Mouse (Mus musculus) intestine, embryonic 16.5 days (tissue): Measurements from ENCODE around the gene Ephb2. TPM values are rescaled to one million over a fixed set of nuclear protein-coding genes. Genes with fewer than 3 reads are reported as not detected.

Experiments used
- ATAC-seq: fragments of 200-750 bp; cut with Nextera tagmentation; 2 replicates; pipeline ENCODE4 v1.8.0; 2017; ENCODE audit warnings: moderate TSS enrichment, moderate library complexity
- H3K27ac ChIP-seq: fragments of 300-500 bp; sonication (generic); 2 replicates; pipeline ENCODE4 v1.5.1; 2014; ENCODE audit warnings: mild to moderate bottlenecking, low read length
- H3K27me3 ChIP-seq: fragments of 300-500 bp; sonication (generic); replicated peaks from 2 replicates; pipeline ENCODE4 v1.6.1; 2014; ENCODE audit warnings: low read length, control low read depth, mixed read lengths; ENCODE audit not compliant: control insufficient read depth, insufficient read depth
- H3K36me3 ChIP-seq: fragments of 300-500 bp; sonication (generic); 2 replicates; pipeline ENCODE4 v1.6.1; 2014; ENCODE audit warnings: low read length, control low read depth; ENCODE audit not compliant: control insufficient read depth, insufficient read depth
- H3K4me1 ChIP-seq: fragments of 300-500 bp; sonication (generic); 2 replicates; pipeline ENCODE4 v1.6.1; 2014; ENCODE audit warnings: low read length, control low read depth, mixed read lengths; ENCODE audit not compliant: control insufficient read depth, insufficient read depth
- H3K4me2 ChIP-seq: fragments of 300-500 bp; sonication (generic); 2 replicates; pipeline ENCODE4 v1.6.1; 2014; ENCODE audit warnings: low read depth, low read length, control low read depth
- H3K4me3 ChIP-seq: fragments of 300-500 bp; sonication (generic); 2 replicates; pipeline ENCODE4 v1.5.1; 2014; ENCODE audit warnings: mild to moderate bottlenecking, low read length
- H3K9ac ChIP-seq: fragments of 300-500 bp; sonication (generic); 2 replicates; pipeline ENCODE4 v1.6.1; 2014; ENCODE audit warnings: low read depth, low read length
- H3K9me3 ChIP-seq: fragments of 300-500 bp; sonication (generic); 2 replicates; pipeline ENCODE4 v1.6.1; 2016; ENCODE audit warnings: low read length, control low read depth; ENCODE audit not compliant: control insufficient read depth
- WGBS: fragments of 180-500 bp; shearing (Covaris S2); extraction: QIAGEN DNeasy Blood & Tissue Kit; methylation state at CpG from one replicate; pipeline ENCODE4 v1.1.7; 2014; 5-methylcytosine and 5-hydroxymethylcytosine counted together
- polyA plus RNA-seq: library from polyadenylated mRNA; unstranded; fragments of >200 nt; fragmentation: Nextera tagmentation; extraction: Ambion mirVana; gene quantifications from 2 replicates; pipeline ENCODE4 v1.2.1, GENCODE M21; 2015

Ephb2 gene
- polyA plus RNA-seq, 1 experiment from 2014 or later, result 3.5 TPM

DNA sequence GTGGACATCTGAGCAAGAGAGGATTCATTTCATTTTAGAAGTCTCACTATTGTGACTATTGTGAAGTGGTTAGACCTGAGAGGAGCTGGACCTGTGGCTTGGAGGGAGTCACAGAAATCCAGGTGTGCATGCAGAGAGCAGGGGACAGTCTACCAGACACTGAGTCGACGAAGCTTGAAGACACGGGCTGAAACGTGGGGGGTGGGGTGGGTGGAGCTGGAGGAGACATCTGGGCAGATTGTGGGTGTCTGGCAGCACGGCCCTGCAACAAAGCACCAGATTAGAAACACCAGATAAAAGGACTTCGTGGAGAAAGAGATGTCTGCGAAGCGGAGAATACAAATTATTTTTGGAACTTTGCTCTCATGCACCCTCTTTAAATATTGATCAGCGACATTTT lies 27.7 kb upstream of the Ephb2 start:
- H3K36me3 ChIP-seq, result no peaks in the 10 kb centered on the region
- 47% methylated on average over 9 of the region's 9 CpGs for WGBS
- H3K4me1 ChIP-seq, result peaks cover 25% of the 10 kb centered on the region
- no peak overlapping the region for H3K27ac ChIP-seq
- no peaks in the 10 kb centered on the region for H3K27me3 ChIP-seq
- no peak for ATAC-seq
- no peak overlapping the region for H3K4me2 ChIP-seq
- H3K9me3 ChIP-seq, result no peaks in the 10 kb centered on the region
- H3K9ac ChIP-seq, result no peak overlapping the region
- no peak overlapping the region for H3K4me3 ChIP-seq

DNA sequence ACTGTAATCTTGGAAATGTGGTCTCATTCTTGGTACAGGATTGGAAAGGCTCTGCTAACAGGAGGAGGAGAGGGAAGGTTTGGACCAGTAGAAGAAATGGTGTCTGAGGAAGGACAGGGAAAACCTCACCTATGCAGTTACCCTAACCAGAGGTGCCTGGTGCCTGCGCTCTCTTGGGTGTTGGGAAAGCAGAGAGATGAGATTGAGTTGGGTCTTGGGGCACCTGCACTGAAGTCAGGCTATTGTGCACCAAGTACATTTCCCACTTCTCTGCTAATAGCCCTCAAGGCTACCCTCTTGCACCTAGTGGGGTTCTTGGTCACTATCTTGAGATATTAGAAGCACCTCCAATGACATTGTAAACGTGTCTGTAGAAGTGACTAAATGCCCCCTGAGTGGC lies 26.6 kb upstream of the Ephb2 start:
- no peaks in the 10 kb centered on the region for H3K27me3 ChIP-seq
- no peak for ATAC-seq
- no peak overlapping the region for H3K27ac ChIP-seq
- no peak overlapping the region for H3K4me2 ChIP-seq
- no peaks in the 10 kb centered on the region for H3K9me3 ChIP-seq
- H3K4me1 ChIP-seq, result peaks cover 18% of the 10 kb centered on the region
- WGBS, result 74% methylated on average over 2 of the region's 2 CpGs
- no peak overlapping the region for H3K9ac ChIP-seq
- no peak overlapping the region for H3K4me3 ChIP-seq
- no peaks in the 10 kb centered on the region for H3K36me3 ChIP-seq

DNA sequence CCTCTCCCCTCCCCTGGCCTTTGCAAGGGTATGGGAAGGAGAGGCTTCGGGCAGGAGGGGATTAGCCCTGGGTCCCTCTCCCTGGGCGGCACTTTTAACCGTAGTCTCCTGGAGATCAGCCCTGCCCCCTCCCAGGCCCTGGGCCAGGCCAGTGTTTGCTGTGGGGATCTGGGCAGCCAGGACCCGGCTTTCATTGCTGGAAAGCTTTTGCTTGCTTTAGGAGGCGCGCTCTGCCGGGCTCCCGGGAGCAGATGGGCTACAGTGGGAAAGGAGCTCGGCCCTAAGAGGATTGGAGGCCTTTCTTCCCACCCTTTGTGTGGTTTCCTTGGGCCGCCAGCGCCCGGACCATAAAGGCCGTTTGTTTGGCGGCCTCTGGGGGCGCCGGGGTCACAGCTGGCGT lies 26.0 kb upstream of the Ephb2 start:
- Histone ChIP-seq H3K36me3 (no peaks in the 10 kb centered on the region), H3K4me2 (0 out of 2 replicates have a peak overlapping the region, but pooled peaks have one; percentile 3), H3K4me1 (peaks cover 15% of the 10 kb centered on the region), H3K9me3 (no peaks in the 10 kb centered on the region), H3K4me3 (no peak overlapping the region), H3K27ac (no peak overlapping the region; the same call in 1 of the 2 replicates), H3K9ac (peak overlapping the region; percentile 56), H3K27me3 (no peaks in the 10 kb centered on the region)
- peak; percentile 32 for ATAC-seq
- WGBS, result 13% methylated on average over 17 of the region's 17 CpGs

DNA sequence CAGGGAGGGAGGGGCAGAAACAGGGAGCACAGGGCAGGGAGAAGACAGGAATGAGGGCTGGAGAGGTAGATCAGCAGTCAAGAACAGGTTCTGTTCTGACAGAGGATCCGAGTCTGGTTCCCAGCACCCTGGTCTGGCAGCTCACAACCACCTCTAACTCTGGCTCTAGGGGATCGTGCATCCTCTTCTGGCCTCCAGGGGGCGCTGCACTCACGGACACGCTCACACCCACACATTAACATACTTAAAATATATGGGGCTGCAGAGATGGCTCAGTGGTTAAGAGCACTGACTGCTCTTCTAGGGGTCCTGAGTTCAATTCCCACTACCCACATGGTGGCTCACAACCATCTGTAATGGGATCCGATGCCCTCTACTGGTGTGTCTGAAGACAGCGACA lies 24.2 kb upstream of the Ephb2 start:
- Histone ChIP-seq H3K27me3 (no peaks in the 10 kb centered on the region), H3K36me3 (no peaks in the 10 kb centered on the region), H3K4me1 (peaks cover 15% of the 10 kb centered on the region), H3K27ac (no peak overlapping the region), H3K9ac (no peak overlapping the region), H3K9me3 (no peaks in the 10 kb centered on the region), H3K4me2 (no peak overlapping the region), H3K4me3 (no peak overlapping the region)
- 85% methylated on average over 7 of the region's 7 CpGs for WGBS
- ATAC-seq, result no peak

DNA sequence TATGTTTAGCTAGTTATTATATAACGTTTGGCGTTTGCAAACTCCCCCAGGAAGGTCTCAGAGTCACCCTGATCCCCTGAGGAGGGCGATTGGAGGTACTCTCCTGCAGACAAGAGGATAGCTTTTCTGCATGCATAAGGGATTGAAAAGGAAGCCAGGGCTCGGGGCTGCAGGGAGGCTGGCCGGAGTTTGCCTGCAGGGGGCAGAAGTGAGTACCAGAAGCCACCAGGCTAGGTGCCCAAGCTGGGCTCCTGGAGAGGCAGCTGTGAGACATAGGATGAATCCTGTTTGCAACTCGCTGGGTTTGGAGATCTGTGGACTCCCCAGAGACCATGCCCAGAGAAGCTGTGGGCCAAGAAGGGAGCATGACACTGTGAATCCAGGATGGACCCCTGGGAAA lies 19.3 kb upstream of the Ephb2 start:
- Histone ChIP-seq H3K9me3 (no peaks in the 10 kb centered on the region), H3K36me3 (no peaks in the 10 kb centered on the region), H3K4me3 (no peak overlapping the region), H3K27me3 (no peaks in the 10 kb centered on the region), H3K9ac (no peak overlapping the region), H3K4me1 (peaks cover 3% of the 10 kb centered on the region; the same call in 1 of the 2 replicates), H3K4me2 (no peak overlapping the region), H3K27ac (no peak overlapping the region)
- no peak for ATAC-seq
- 37% methylated on average over 6 of the region's 6 CpGs for WGBS

DNA sequence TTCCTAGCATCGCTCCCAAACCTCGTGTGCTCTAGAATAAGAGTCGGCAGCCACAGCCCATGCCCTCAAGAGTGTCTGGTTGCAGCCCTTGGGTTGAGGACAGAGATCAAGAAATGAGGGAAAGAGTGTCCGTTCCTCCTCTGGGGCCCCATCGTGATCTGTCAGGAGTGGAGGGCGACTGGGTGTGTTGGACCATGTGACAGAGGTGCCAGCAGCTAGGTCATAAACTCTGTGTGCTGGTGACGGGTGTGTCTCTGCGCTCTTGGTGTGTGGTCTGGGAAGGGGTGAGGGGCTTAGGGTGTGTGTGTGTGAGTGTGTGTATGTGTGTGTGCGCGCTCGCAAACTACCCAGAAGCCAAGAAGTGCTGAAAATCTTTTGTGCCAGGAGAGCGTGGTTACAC lies 17.2 kb upstream of the Ephb2 start:
- peak overlapping the region; percentile 97 for H3K27ac ChIP-seq
- ATAC-seq, result peak; percentile 84

DNA sequence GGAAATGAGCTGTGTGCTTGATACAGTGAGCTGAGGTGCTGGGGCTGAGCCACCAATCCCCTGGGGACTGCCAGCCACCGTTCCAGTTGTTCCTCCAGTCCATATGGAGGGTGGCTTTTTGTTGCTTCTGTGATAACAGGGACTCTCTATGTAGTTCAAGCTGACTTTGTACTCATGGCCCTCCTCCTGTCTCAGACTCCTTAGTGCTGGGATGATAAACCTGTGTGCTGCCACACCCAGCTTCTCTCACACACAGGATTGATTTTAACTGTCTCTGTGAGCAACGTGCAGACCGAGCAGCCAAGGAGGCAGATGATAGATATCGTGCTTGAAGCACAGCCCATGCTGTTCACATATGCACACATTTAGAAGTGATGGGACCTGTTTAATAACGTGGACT lies 16.3 kb upstream of the Ephb2 start:
- Histone ChIP-seq H3K4me2 (peak overlapping the region; percentile 48), H3K27ac (peak overlapping the region; percentile 97)
- ATAC-seq, result peak; percentile 89

More for the DNA sequence above, 17.2 kb upstream of the Ephb2 start:
- Histone ChIP-seq H3K4me3 (peak overlapping the region; percentile 22), H3K27me3 (no peaks in the 10 kb centered on the region), H3K9me3 (no peaks in the 10 kb centered on the region), H3K4me1 (peaks cover 3% of the 10 kb centered on the region; the same call in 1 of the 2 replicates), H3K4me2 (peak overlapping the region; percentile 48), H3K9ac (peak overlapping the region; percentile 64), H3K36me3 (no peaks in the 10 kb centered on the region)
- WGBS, result 52% methylated on average over 12 of the region's 12 CpGs

DNA sequence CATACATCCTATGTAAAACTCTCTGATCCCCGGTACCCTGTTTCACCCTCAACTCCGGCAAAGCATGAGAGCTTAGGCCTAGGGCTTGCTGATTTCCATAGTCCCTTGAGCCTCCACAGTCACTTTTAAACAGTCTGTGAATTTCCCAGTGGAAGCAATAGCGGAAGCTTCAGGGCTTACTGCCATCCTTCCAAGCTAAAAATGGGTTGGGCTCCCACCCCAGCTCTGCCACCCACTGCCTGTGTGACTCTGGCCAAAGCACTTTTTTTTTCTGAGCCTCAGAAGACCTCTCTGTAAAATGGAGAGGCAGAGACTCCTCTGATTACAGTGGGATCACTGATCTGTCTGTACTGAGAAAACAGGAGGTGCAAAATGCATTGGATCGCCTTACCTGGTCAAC lies 12.8 kb upstream of the Ephb2 start:
- no peaks in the 10 kb centered on the region for H3K36me3 ChIP-seq
- WGBS, result 68% methylated on average over 4 of the region's 4 CpGs
- H3K9ac ChIP-seq, result no peak overlapping the region
- no peak for ATAC-seq
- no peak overlapping the region for H3K4me3 ChIP-seq
- H3K4me1 ChIP-seq, result peaks cover 3% of the 10 kb centered on the region; the same call in 1 of the 2 replicates
- H3K27ac ChIP-seq, result no peak overlapping the region
- no peaks in the 10 kb centered on the region for H3K27me3 ChIP-seq
- no peak overlapping the region for H3K4me2 ChIP-seq
- no peaks in the 10 kb centered on the region for H3K9me3 ChIP-seq

More for the DNA sequence above, 16.3 kb upstream of the Ephb2 start:
- no peaks in the 10 kb centered on the region for H3K36me3 ChIP-seq
- no peaks in the 10 kb centered on the region for H3K9me3 ChIP-seq
- H3K4me3 ChIP-seq, result 0 out of 2 replicates have a peak overlapping the region, but pooled peaks have one; percentile 22
- peaks cover 3% of the 10 kb centered on the region; the same call in 1 of the 2 replicates for H3K4me1 ChIP-seq
- H3K27me3 ChIP-seq, result no peaks in the 10 kb centered on the region
- peak overlapping the region; percentile 64; the same call in 1 of the 2 replicates for H3K9ac ChIP-seq
- 35% methylated on average over 5 of the region's 5 CpGs for WGBS

DNA sequence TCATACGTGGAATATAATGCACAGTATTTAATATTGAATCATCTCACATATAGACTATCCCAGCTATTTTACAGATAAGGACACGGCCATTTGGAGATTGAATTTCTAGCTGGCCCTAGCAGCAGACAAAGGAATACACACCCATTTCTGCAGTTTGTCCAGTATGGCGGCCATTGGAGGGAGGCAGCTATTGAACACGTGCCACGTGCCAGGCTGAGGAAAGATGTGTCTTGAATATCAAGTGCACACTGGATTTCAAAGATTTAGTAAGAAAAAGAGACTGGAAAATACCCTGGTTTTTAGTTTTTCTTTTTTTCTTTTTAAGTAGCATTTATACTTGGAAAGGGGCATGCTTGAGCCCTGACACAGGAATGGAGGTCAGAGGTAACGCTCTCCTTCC lies 11.4 kb upstream of the Ephb2 start:
- H3K27me3 ChIP-seq, result no peaks in the 10 kb centered on the region
- no peak overlapping the region for H3K4me2 ChIP-seq
- peaks cover 7% of the 10 kb centered on the region for H3K4me1 ChIP-seq
- no peak overlapping the region for H3K9ac ChIP-seq
- WGBS, result 81% methylated on average over 6 of the region's 6 CpGs
- no peaks in the 10 kb centered on the region for H3K9me3 ChIP-seq
- H3K36me3 ChIP-seq, result no peaks in the 10 kb centered on the region
- ATAC-seq, result no peak
- no peak overlapping the region for H3K4me3 ChIP-seq
- no peak overlapping the region for H3K27ac ChIP-seq

DNA sequence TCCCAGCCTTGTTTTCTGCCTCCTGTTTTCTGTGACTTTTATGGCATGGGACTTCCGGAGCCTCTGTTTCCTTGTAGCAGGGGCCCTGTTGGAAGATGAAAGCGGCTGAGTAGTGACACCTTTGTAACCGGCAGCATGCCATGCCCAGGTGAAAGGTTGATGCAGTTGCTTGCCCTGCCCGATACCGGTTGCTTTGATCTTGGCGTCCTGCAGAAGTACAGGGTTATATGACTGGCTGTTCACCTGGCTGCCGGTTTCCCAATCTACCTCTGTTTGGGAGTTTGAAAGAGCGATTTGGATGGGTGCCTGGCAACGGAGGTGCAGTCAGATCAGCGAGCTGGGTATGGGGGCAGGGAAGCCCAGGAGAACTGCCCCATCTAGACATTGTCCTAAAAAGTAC lies 7.0 kb upstream of the Ephb2 start:
- Histone ChIP-seq H3K9ac (no peak overlapping the region), H3K36me3 (no peaks in the 10 kb centered on the region), H3K27me3 (no peaks in the 10 kb centered on the region), H3K27ac (peak overlapping the region; percentile 82), H3K4me2 (peak overlapping the region; percentile 18; the same call in 1 of the 2 replicates), H3K9me3 (no peaks in the 10 kb centered on the region), H3K4me3 (no peak overlapping the region), H3K4me1 (peaks cover 23% of the 10 kb centered on the region)
- peak; percentile 84 for ATAC-seq
- WGBS, result 56% methylated on average over 10 of the region's 10 CpGs
